Mouse (Mus musculus) lung, postnatal 4 days (tissue): Measurements from ENCODE around the gene Acvr1b.

ENCODE experiments used
- DNase-seq, 2 experiments: peaks; one replicate each; pipeline ENCODE4 v3.0.0; 2021

The Acvr1b gene

GRCm38 (mm10) chr15:101231648-101232180, 57.8 kb downstream of the Acvr1b start:
- no peak for DNase-seq

GRCm38 (mm10) chr15:101232607-101233006, 58.7 kb downstream of the Acvr1b start:
- no peak for DNase-seq

- peak; percentile 54 to 69 for DNase-seq
Observed at GRCm38 (mm10) chr15:101233183-101233582, 59.3 kb downstream of the Acvr1b start.

- DNase-seq: peak; percentile 79 to 90
Observed at GRCm38 (mm10) chr15:101233641-101234275, 59.9 kb downstream of the Acvr1b start.

GRCm38 (mm10) chr15:101234611-101235341, 60.9 kb downstream of the Acvr1b start:
- DNase-seq: no peak

GRCm38 (mm10) chr15:101235342-101235698, 61.5 kb downstream of the Acvr1b start:
- no peak for DNase-seq

- no peak for DNase-seq
Observed at GRCm38 (mm10) chr15:101235728-101236327, 62.0 kb downstream of the Acvr1b start.

GRCm38 (mm10) chr15:101236878-101237277, 63.0 kb downstream of the Acvr1b start:
- peak; percentile 78 to 86 for DNase-seq

GRCm38 (mm10) chr15:101238885-101239511, 65.1 kb downstream of the Acvr1b start:
- peak; percentile 72 to 78 for DNase-seq

- DNase-seq: no peak
Observed at GRCm38 (mm10) chr15:101239821-101240220, 66.0 kb downstream of the Acvr1b start.

- peak; percentile 84 to 91 for DNase-seq
Observed at GRCm38 (mm10) chr15:101240799-101241204, 66.9 kb downstream of the Acvr1b start.

- peak in 1 of 2 experiments; percentile 21 for DNase-seq
Observed at GRCm38 (mm10) chr15:101241236-101241635, 67.4 kb downstream of the Acvr1b start.

GRCm38 (mm10) chr15:101241853-101242252, 68.0 kb downstream of the Acvr1b start:
- peak in 1 of 2 experiments; percentile 20 for DNase-seq

GRCm38 (mm10) chr15:101242645-101243044, 68.8 kb downstream of the Acvr1b start:
- peak; percentile 69 to 74 for DNase-seq

- peak in 1 of 2 experiments; percentile 31 for DNase-seq
Observed at GRCm38 (mm10) chr15:101244012-101244411, 70.1 kb downstream of the Acvr1b start.

- DNase-seq: peak; percentile 96 to 99
Observed at GRCm38 (mm10) chr15:101246231-101247154, 72.6 kb downstream of the Acvr1b start.

GRCm38 (mm10) chr15:101247155-101247498, 73.3 kb downstream of the Acvr1b start:
- no peak for DNase-seq

GRCm38 (mm10) chr15:101248029-101248710, 74.3 kb downstream of the Acvr1b start:
- DNase-seq: peak in 1 of 2 experiments; percentile 47

- no peak for DNase-seq
Observed at GRCm38 (mm10) chr15:101250220-101250800, 76.4 kb downstream of the Acvr1b start.

GRCm38 (mm10) chr15:101251930-101252329, 78.1 kb downstream of the Acvr1b start:
- no peak for DNase-seq

- DNase-seq: no peak
Observed at GRCm38 (mm10) chr15:101252614-101253013, 78.7 kb downstream of the Acvr1b start.
